7 mouse cellular contexts compared by ENCODE assay signal in the genomic region with DNA sequence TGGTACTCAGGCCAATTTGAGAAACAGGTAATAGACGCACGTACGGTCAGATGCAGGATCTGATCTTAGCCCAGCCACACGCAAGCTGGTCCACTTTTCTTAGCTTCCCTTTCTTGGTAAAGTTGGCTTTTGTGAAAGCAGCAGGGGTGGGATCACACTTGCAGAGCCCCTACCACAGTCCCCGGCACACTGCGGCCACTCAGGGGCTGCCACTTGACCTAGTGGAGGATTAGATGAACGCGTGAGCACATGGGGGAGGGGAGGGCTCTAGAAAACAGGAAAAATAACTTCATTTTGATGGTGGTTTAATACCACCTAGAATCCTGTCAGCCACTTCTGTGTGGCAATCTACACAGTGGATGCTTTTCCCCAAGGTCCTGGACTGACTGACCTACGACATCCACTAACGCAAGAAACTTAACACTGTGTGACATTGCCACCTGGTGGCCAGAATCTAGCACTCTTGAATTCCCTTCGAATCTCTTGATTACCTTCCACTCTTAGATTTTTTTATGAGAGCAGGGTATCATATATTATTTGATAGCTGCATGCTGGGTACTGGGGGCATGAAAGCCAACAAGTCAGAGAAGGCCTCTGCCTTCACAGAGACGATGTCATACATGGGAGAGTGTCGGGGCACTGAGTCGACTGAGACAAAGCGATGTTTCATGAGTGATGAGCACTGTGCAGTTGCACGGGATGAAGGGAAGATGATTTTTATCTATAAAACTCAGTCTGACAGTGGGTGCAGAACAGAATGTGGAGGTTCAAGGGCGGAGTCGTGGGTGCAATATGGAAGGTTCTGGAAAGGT.
DNase-seq lines count a peak whose midpoint lies in the region; ATAC-seq and TF ChIP-seq lines count a peak whose summit lies in the region.

No protein-coding gene starts in this region.

- H3K4me2 ChIP-seq in heart, embryonic 16.5 days (ENCODE audit: low read depth, low read length) = no peak overlapping the region
- no peak overlapping the region for H3K4me2 ChIP-seq in lung, embryonic 14.5 days

- H3K27me3 ChIP-seq in heart, embryonic 16.5 days (ENCODE audit: control insufficient read depth, insufficient read depth, low read length) = peaks cover 8% of the 10 kb centered on the region; the same call in 1 of the 2 replicates
- no peaks in the 10 kb centered on the region for H3K27me3 ChIP-seq in lung, embryonic 14.5 days (ENCODE audit: insufficient read depth, low read length)

- 63% methylated on average over 18 of the region's 18 CpGs for WGBS in heart, embryonic 16.5 days
- WGBS in lung, embryonic 14.5 days = 59% methylated on average over 18 of the region's 18 CpGs

- peak; percentile 82 for TF ChIP-seq CTCF in lung, embryonic 14.5 days (IDR thresholded peaks at IDR 0.05; ENCODE audit: low read depth)

- in situ Hi-C loops in ES-E14 (cut with MboI; ENCODE audit: low sequenced_read_pairs in 2 of 2, unreplicated experiment in 2 of 2) = loop anchor here (5.0 to 25.0 kb wide), 2 partner anchors 253 kb away; no protein-coding TSS in a partner anchor

- ATAC-seq in heart, embryonic 16.5 days (replicated peaks; ENCODE audit: extremely low read depth, insufficient read depth, low FRiP score) = 0 out of 2 replicates have a peak, but pooled peaks have one; percentile 30
- peak; percentile 69; the same call in 1 of the 2 replicates for ATAC-seq in lung, embryonic 14.5 days (ENCODE audit: insufficient read depth)

- H3K4me1 ChIP-seq in ES-E14 (ENCODE audit: control insufficient read depth in 2 of 2, insufficient read depth in 2 of 2, low read length in 2 of 2, poor library complexity in 1 of 2) = peaks cover 0 to under 1% of the 10 kb centered on the region in 2 experiments; a peak in 1 of 4 replicates
- peaks cover 21% of the 10 kb centered on the region for H3K4me1 ChIP-seq in heart, embryonic 16.5 days (ENCODE audit: control insufficient read depth, insufficient read depth, low read length)
- H3K4me1 ChIP-seq in lung, embryonic 14.5 days (ENCODE audit: insufficient read depth) = no peaks in the 10 kb centered on the region

- no peaks in the 10 kb centered on the region for H3K36me3 ChIP-seq in ES-E14 (ENCODE audit: control insufficient read depth, insufficient read depth, low read length, poor library complexity, severe bottlenecking)
- no peaks in the 10 kb centered on the region for H3K36me3 ChIP-seq in heart, embryonic 16.5 days (ENCODE audit: control insufficient read depth, insufficient read depth)
- H3K36me3 ChIP-seq in lung, embryonic 14.5 days (ENCODE audit: insufficient read depth) = no peaks in the 10 kb centered on the region

- H3K4me3 ChIP-seq in ES-E14 (ENCODE audit: insufficient read depth in 1 of 2, low read depth in 1 of 2, low read length in 2 of 2, poor library complexity in 1 of 2, severe bottlenecking in 1 of 2) = no peak overlapping the region
- no peak overlapping the region for H3K4me3 ChIP-seq in heart, embryonic 16.5 days (ENCODE audit: low read length)
- H3K4me3 ChIP-seq in lung, embryonic 14.5 days (ENCODE audit: low read depth, low read length) = no peak overlapping the region

- no peaks in the 10 kb centered on the region for H3K9me3 ChIP-seq in ES-E14 (ENCODE audit: control insufficient read depth, insufficient read depth, low read depth, low read length)
- no peaks in the 10 kb centered on the region for H3K9me3 ChIP-seq in heart, embryonic 16.5 days (replicated peaks; ENCODE audit: control insufficient read depth, low read length)
- H3K9me3 ChIP-seq in lung, embryonic 14.5 days (ENCODE audit: low read depth, low read length) = no peaks in the 10 kb centered on the region

- peak; percentile 43 for DNase-seq in ES-E14 (ENCODE audit: low read depth, low spot score)
- peak; percentile 56 to 87 for DNase-seq in adrenal gland, adult (ENCODE audit: inconsistent age in 2 of 2, low spot score in 1 of 2)
- DNase-seq in embryo, embryonic 11 days = peak; percentile 86
- DNase-seq in kidney, postnatal 10 days = peak; percentile 86
- DNase-seq in lung, embryonic 14.5 days = peak; percentile 93
- DNase-seq in right cerebral cortex, postnatal 14 days = peak; percentile 48

- no peak overlapping the region for H3K27ac ChIP-seq in ES-E14 (ENCODE audit: insufficient read depth, low read depth, low read length, poor library complexity, severe bottlenecking)
- H3K27ac ChIP-seq in heart, embryonic 16.5 days (ENCODE audit: low read length) = no peak overlapping the region
- H3K27ac ChIP-seq in lung, embryonic 14.5 days (ENCODE audit: low read depth) = no peak overlapping the region

- no peak overlapping the region for H3K9ac ChIP-seq in ES-E14 (ENCODE audit: insufficient read depth, low read depth, low read length, poor library complexity, severe bottlenecking)
- H3K9ac ChIP-seq in heart, embryonic 16.5 days (ENCODE audit: low read length) = no peak overlapping the region
- H3K9ac ChIP-seq in lung, embryonic 14.5 days = no peak overlapping the region

TF ChIP-seq in ES-E14, 5 proteins besides CTCF, POLR2A, EP300 and RAD21:
- TF ChIP-seq ZC3H11A (IDR thresholded peaks at IDR 0.05; ENCODE audit: borderline replicate concordance, low read depth, low read length) = peak; percentile 73; the same call in 1 of the 2 replicates
- no peak for TF ChIP-seq ZNF384 (IDR thresholded peaks at IDR 0.05; ENCODE audit: low read depth, low read length)
- TF ChIP-seq MAFK (IDR thresholded peaks at IDR 0.05; ENCODE audit: insufficient read depth, low read depth, low read length) = no peak
- no peak for TF ChIP-seq CHD2 (IDR thresholded peaks at IDR 0.05; ENCODE audit: low read depth, low read length)
- TF ChIP-seq HCFC1 (IDR thresholded peaks at IDR 0.05; ENCODE audit: borderline replicate concordance, insufficient read depth, low read length) = no peak
TF ChIP-seq in ES-E14: peak in this region for 1.

Comparison
In these comparisons a context has a peak if more than half of its experiments do, and no peak if none do; other contexts are left out.
1. DNase-seq: peak in every context shown above with its lines; median percentile 93 in lung, embryonic 14.5 days; 86 in embryo, embryonic 11 days; 86 in kidney, postnatal 10 days; 72 in adrenal gland, adult; 48 in right cerebral cortex, postnatal 14 days; 43 in ES-E14.